Mouse (Mus musculus) Patski (cell line): ENCODE results near the gene Rasgef1b. TPM values are rescaled to one million over a fixed set of nuclear protein-coding genes. Genes with fewer than 3 reads are reported as not detected.

Experiments
- ATAC-seq: fragments of 100-300 bp; one replicate; pipeline ENCODE4 v1.8.0; 2021
- CTCF ChIA-PET: fragments of 350-600 bp; sonication (Branson Sonifier 250); formaldehyde crosslinking; loops from one replicate; lab custom pipeline; 2022; ENCODE audit warnings: inconsistent platforms; lab: Charles Lee
- POLR2A ChIA-PET: fragments of 350-600 bp; sonication (Branson Sonifier 250); formaldehyde crosslinking; loops from one replicate; lab custom pipeline; 2022; ENCODE audit warnings: antibody characterized with exemption, inconsistent platforms; lab: Charles Lee
- DNase-seq: peaks from one replicate; pipeline ENCODE4 v3.0.0-alpha.2; 2011; ENCODE audit warnings: low read depth, low spot score
- H3K27me3 ChIP-seq: fragments of 371-371 bp; one replicate; pipeline ENCODE4 v1.5.1; 2021
- CTCF ChIP-seq: fragments of 100-300 bp; IDR thresholded peaks from one replicate; pipeline ENCODE4 v1.5.1; 2021
- in situ Hi-C: fragments of 300-500 bp; cut with MboI; formaldehyde crosslinking; loops from 3 replicates; pipeline ENCODE4 v1.11.1; 2018; ENCODE audit warnings: low pct_unique_long_range_greater_than_20kb, mixed read lengths
- polyA plus RNA-seq: library from polyadenylated mRNA; unstranded; gene quantifications from one replicate; pipeline ENCODE4 v1.2.3, GENCODE M21; 2021

The Rasgef1b gene
- polyA plus RNA-seq, 1 experiment from 2014 or later = 1.3 TPM

- ChIA-PET CTCF (no interaction called here), POLR2A (no interaction called here)
- DNase-seq (no peak), ATAC-seq (no peak)
- peaks cover 16% of the 10 kb centered on the region for H3K27me3 ChIP-seq
- no peak for TF ChIP-seq CTCF
- in situ Hi-C loops = no loop called here
Observed at GRCm38 (mm10) chr5:99737937-99738727, 9.3 kb upstream of the Rasgef1b start.

GRCm38 (mm10) chr5:99729931-99730330 is 1.1 kb upstream of the Rasgef1b start:
- ChIA-PET CTCF (interaction anchor here (1.1 kb wide), 1 partner anchor 12 kb away, joined by 3 read pairs; no protein-coding TSS in a partner anchor), POLR2A (no interaction called here)
- ATAC-seq (no peak), DNase-seq (no peak)
- TF ChIP-seq CTCF = no peak
- peaks cover 26% of the 10 kb centered on the region for H3K27me3 ChIP-seq
- in situ Hi-C loops = no loop called here

DNA sequence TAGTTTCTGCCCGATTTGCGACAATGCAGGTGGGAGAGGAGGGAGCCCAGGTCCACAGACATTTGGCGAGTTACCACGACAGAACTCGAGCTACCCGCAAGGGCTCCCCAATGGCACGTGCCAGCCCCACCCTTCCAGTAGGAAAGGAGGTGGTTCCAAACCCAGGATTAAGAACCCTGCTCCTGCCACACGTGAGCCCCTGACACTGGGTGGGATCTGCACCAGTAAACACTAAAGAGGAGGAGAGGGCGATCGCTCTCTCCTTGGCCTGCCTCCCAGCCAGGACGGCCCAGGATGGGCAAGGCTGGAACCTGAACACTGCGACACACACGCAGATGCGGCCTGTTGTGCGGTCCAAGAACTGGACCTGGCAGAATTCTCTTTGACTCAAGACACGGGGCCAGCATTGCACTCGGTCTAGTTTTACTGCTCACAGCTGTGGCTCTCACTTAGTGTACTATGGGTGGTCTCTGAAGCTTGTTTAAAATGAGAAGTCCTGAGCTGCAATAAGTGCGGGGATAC is 557 bp upstream of the Rasgef1b start:
- DNase-seq = no peak
- no peak for TF ChIP-seq CTCF
- ATAC-seq = no peak
- H3K27me3 ChIP-seq = peaks cover 26% of the 10 kb centered on the region
- in situ Hi-C loops = no loop called here
- CTCF ChIA-PET = interaction anchor here (1.1 kb wide), 1 partner anchor 12 kb away, joined by 3 read pairs; no protein-coding TSS in a partner anchor
- POLR2A ChIA-PET = no interaction called here

DNA sequence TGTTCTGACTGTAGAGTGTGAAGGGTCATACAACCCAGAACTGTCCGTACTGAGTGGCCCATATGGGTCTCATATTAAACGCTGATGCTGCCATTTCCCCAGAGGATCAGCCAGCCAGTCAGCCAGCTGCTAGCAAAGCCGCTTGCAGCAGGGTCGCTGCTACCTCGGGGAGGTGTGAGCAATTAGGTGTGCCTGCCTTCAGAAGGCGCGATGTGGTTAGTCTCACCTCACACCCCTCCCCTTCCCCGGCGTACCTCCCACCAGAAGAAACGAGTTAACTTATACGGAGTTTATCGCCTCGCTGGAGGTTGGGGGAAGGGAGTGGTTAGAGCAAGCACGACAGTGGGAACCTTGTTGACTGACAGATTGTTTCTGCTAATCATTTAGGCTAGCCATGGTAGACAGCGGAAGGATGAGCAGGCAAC is 826 bp downstream of the Rasgef1b start:
- DNase-seq = no peak
- CTCF ChIA-PET = interaction anchor here (1.0 kb wide), 1 partner anchor 409 kb away, joined by 3 read pairs; no protein-coding TSS in a partner anchor
- POLR2A ChIA-PET = no interaction called here
- TF ChIP-seq CTCF = no peak
- peaks cover 26% of the 10 kb centered on the region for H3K27me3 ChIP-seq
- peak; percentile 28 for ATAC-seq
- in situ Hi-C loops = no loop called here

GRCm38 (mm10) chr5:99723941-99724340 is 4.9 kb downstream of the Rasgef1b start:
- no peak for TF ChIP-seq CTCF
- CTCF ChIA-PET = no interaction called here
- DNase-seq = no peak
- no peak for ATAC-seq
- in situ Hi-C loops = no loop called here
- POLR2A ChIA-PET = no interaction called here
- peaks cover 22% of the 10 kb centered on the region for H3K27me3 ChIP-seq

DNA sequence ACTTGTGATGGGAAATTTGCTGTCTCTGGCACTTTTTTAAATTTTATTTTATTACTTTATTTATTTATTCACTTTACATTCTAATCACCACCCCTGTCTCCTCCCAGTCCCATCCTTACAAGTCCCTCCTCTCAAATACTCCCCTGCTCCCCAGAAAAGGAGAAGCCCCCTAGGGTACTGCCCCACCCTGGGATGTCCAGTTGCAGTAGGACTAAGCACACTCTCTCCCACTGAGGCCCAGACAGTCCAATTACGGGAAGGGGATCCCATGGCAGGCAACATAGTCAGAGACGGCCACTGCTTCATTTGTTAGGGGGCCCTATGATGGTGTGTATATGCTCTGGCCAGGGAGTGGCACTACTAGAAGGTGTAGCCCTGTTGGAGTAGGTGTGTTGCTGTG is 6.6 kb downstream of the Rasgef1b start:
- ATAC-seq (no peak), DNase-seq (no peak)
- CTCF ChIA-PET = no interaction called here
- in situ Hi-C loops = no loop called here
- H3K27me3 ChIP-seq = peaks cover 10% of the 10 kb centered on the region
- TF ChIP-seq CTCF = no peak
- POLR2A ChIA-PET = no interaction called here

GRCm38 (mm10) chr5:99720554-99720953 is 8.3 kb downstream of the Rasgef1b start:
- POLR2A ChIA-PET = no interaction called here
- no peak for TF ChIP-seq CTCF
- ATAC-seq (no peak), DNase-seq (no peak)
- in situ Hi-C loops = no loop called here
- CTCF ChIA-PET = no interaction called here
- H3K27me3 ChIP-seq = peaks cover 3% of the 10 kb centered on the region

GRCm38 (mm10) chr5:99717917-99718316 is 10.9 kb downstream of the Rasgef1b start:
- peaks cover 4% of the 10 kb centered on the region for H3K27me3 ChIP-seq
- TF ChIP-seq CTCF = no peak
- ChIA-PET CTCF (interaction anchor here (1.1 to 1.2 kb wide), 2 partner anchors 12 to 27 kb away, joined by 3 read pairs; no protein-coding TSS in a partner anchor), POLR2A (interaction anchor here (1.6 kb wide), 1 partner anchor 18 kb away, joined by 3 read pairs; no protein-coding TSS in a partner anchor)
- DNase-seq (no peak), ATAC-seq (no peak)
- in situ Hi-C loops = no loop called here

DNA sequence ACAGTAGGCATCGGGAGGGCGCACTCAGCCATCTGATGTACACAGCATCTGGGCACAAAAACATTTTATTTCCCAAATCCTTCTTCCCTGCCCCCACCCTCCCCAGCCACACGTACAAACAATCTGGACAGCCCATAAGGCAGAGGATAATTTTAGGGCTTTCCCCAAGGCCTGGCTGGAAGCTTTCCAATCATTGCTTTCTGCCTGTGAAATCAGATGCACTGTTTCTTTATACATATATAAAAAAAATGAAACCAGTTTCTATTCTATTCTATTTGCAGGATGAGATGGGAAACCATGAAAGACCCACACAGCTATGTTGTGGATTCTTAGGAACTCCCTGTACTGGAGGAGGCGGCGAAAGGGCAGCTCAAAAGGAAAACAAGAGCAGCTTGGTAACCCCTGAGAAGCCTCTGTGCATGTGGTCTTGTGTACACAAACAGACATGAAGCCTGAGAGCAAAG is 13.6 kb downstream of the Rasgef1b start:
- ChIA-PET POLR2A (no interaction called here), CTCF (no interaction called here)
- in situ Hi-C loops = no loop called here
- no peak for TF ChIP-seq CTCF
- H3K27me3 ChIP-seq = peaks cover 4% of the 10 kb centered on the region
- ATAC-seq (no peak), DNase-seq (no peak)

- TF ChIP-seq CTCF = no peak
- DNase-seq (no peak), ATAC-seq (no peak)
- H3K27me3 ChIP-seq = peaks cover 4% of the 10 kb centered on the region
- ChIA-PET POLR2A (no interaction called here), CTCF (interaction anchor here (1.1 kb wide), 1 partner anchor 67 kb away, joined by 3 read pairs; no protein-coding TSS in a partner anchor)
- in situ Hi-C loops = no loop called here
Observed at GRCm38 (mm10) chr5:99711947-99712346, 16.9 kb downstream of the Rasgef1b start.

DNA sequence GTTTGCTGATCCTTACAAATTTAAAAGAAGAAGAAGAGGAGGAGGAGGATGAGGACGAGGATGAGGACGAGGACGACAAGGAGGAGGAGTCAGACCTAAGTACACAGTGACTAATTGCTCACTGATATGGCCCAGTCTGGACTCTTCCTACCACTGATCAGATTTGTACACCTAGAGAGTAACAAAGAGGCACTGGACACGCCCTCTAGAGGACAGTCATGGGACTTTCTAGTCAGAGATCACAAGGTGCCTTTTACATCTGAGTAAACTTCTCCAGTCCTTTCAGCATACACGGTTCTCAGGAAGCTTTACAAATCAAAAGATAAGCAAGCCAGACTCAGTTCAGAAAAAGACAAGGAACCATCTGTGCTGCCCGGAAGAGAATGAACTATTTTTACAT is 20.2 kb downstream of the Rasgef1b start:
- peak; percentile 41 for TF ChIP-seq CTCF
- DNase-seq (no peak), ATAC-seq (no peak)
- in situ Hi-C loops = no loop called here
- CTCF ChIA-PET = interaction anchor here (1.0 kb wide), 1 partner anchor 29 kb away, joined by 3 read pairs; no protein-coding TSS in a partner anchor
- POLR2A ChIA-PET = no interaction called here
- H3K27me3 ChIP-seq = no peaks in the 10 kb centered on the region
